Mouse (Mus musculus) olfactory bulb, adult 2 months (tissue): ENCODE measurements around the gene Tgfbr1. TPM values are rescaled to one million over a fixed set of nuclear protein-coding genes. Genes with fewer than 3 reads are reported as not detected.

Source experiments
- H3K27ac ChIP-seq: fragments of 200-500 bp; 2 replicates; pipeline ENCODE4 v1.5.1; 2012; ENCODE audit warnings: low read depth, low read length; ENCODE audit not compliant: insufficient read depth
- H3K4me1 ChIP-seq: fragments of 200-500 bp; 2 replicates; pipeline ENCODE4 v1.6.1; 2012; ENCODE audit warnings: low read length; ENCODE audit not compliant: control insufficient read depth, insufficient read depth
- H3K4me3 ChIP-seq: fragments of 200-500 bp; 2 replicates; pipeline ENCODE4 v1.5.1; 2012; ENCODE audit warnings: mild to moderate bottlenecking, low read depth, low read length, moderate library complexity; ENCODE audit not compliant: insufficient read depth
- CTCF ChIP-seq: fragments of 200-500 bp; IDR thresholded peaks from 2 replicates; pipeline ENCODE4 v1.5.1; 2012; ENCODE audit warnings: low read depth, mild to moderate bottlenecking, low read length, moderate library complexity; ENCODE audit not compliant: insufficient read depth
- POLR2A ChIP-seq: fragments of 200-500 bp; IDR thresholded peaks from 2 replicates; pipeline ENCODE4 v1.6.1; 2012; ENCODE audit warnings: mild to moderate bottlenecking, low read depth, low read length, moderate library complexity; ENCODE audit not compliant: insufficient read depth
- WGBS: fragments of 180-500 bp; shearing (Covaris S2); methylation state at CpG from one replicate; pipeline ENCODE4 v1.1.7; 2018; 5-methylcytosine and 5-hydroxymethylcytosine counted together
- polyA plus RNA-seq: library from polyadenylated mRNA; stranded (reverse); fragments of >200 nt; gene quantifications from 2 replicates; pipeline ENCODE4 v1.2.4, GENCODE M21; 2012; ENCODE audit warnings: low replicate concordance; ENCODE audit not compliant: missing spikeins, insufficient read depth, insufficient read length

Gene Tgfbr1
- polyA plus RNA-seq, 1 experiment = not detected

DNA sequence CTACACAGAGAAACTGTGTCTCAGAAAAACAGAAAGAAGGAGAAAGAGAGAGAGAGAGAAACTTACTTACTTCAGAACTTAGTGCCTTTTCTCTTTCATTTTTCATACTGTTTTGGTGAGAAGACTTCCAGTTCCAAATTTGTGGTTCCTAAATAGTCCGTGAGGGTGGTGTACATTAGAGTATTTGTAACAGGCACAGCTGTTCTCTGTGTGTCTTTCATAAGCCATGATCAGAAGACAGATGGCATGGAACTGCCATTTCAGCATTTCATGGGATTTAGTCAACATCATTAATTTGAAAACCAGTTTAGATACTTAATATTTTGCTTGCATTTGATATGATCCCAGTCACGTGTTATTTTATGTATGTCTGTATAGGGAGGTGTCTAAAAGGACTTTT lies 51.5 kb downstream of the Tgfbr1 start:
- H3K4me3 ChIP-seq = no peak overlapping the region
- no peak overlapping the region for H3K27ac ChIP-seq
- TF ChIP-seq POLR2A = no peak
- TF ChIP-seq CTCF = no peak
- 86% methylated on average over 2 of the region's 2 CpGs for WGBS
- no peaks in the 10 kb centered on the region for H3K4me1 ChIP-seq

GRCm38 (mm10) chr4:47407161-47407560 lies 54.1 kb downstream of the Tgfbr1 start:
- no peak overlapping the region for H3K27ac ChIP-seq
- 88% methylated on average over 2 of the region's 2 CpGs for WGBS
- no peak for TF ChIP-seq POLR2A
- TF ChIP-seq CTCF = no peak
- H3K4me1 ChIP-seq = no peaks in the 10 kb centered on the region
- H3K4me3 ChIP-seq = no peak overlapping the region

- WGBS = 75% methylated on average over 3 of the region's 3 CpGs
- no peak overlapping the region for H3K27ac ChIP-seq
- no peak overlapping the region for H3K4me3 ChIP-seq
- TF ChIP-seq POLR2A (no peak), CTCF (no peak)
- H3K4me1 ChIP-seq = no peaks in the 10 kb centered on the region
These were observed 64.8 kb downstream of the Tgfbr1 start for GRCm38 (mm10) chr4:47417871-47418270.

- Histone ChIP-seq H3K27ac (no peak overlapping the region), H3K4me3 (no peak overlapping the region), H3K4me1 (no peaks in the 10 kb centered on the region)
- no peak for TF ChIP-seq CTCF
- no peak for TF ChIP-seq POLR2A
- WGBS = 23% methylated on average over 9 of the region's 9 CpGs
These were observed 66.4 kb downstream of the Tgfbr1 start for GRCm38 (mm10) chr4:47419268-47419973.

DNA sequence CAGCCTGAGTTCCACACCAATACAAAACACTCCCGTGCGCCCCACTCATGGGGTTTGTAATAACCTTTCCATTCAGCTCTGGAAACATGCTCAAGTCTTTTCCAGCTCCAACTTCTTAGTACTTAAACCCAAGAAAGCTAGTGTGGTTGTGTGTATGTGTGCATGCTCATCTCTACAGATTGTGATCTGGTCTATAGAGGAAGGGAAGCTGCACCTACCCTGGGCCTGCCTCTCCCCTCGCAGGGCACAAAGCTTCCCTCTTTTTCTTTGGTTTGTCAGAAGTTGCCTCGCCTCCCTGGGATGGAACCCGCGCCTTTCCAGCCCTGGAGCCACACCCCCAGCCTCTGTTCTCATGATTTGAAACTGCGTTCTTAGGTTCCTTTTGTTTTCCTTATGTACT lies 67.2 kb downstream of the Tgfbr1 start:
- TF ChIP-seq CTCF = no peak
- TF ChIP-seq POLR2A = no peak
- no peak overlapping the region for H3K27ac ChIP-seq
- no peaks in the 10 kb centered on the region for H3K4me1 ChIP-seq
- no peak overlapping the region for H3K4me3 ChIP-seq
- WGBS = 51% methylated on average over 7 of the region's 7 CpGs

- Histone ChIP-seq H3K4me3 (no peak overlapping the region), H3K4me1 (no peaks in the 10 kb centered on the region), H3K27ac (no peak overlapping the region)
- WGBS = 68% methylated on average over 3 of the region's 3 CpGs
- no peak for TF ChIP-seq POLR2A
- no peak for TF ChIP-seq CTCF
These were observed 69.2 kb downstream of the Tgfbr1 start for GRCm38 (mm10) chr4:47422194-47422593.

DNA sequence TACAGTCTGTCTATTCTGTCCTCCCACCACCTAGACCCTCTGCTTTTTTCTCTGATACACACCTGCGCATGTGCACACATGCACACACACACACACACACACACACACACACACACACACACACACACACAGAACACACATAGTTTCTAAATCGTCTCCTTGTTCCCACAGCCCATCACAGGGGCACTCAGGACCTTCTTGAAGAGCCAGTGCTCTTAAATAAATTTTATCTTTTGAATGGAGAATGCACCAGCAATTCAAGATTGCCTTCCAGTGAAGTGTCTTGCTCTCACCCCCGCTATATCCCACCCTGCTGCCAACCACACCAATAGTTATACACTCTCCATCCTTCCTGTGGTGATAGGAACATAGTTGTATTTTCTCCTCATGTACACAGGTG lies 69.9 kb downstream of the Tgfbr1 start:
- H3K27ac ChIP-seq = no peak overlapping the region
- no peak for TF ChIP-seq POLR2A
- no peak for TF ChIP-seq CTCF
- no peak overlapping the region for H3K4me3 ChIP-seq
- no peaks in the 10 kb centered on the region for H3K4me1 ChIP-seq
- WGBS = 89% methylated on average over 3 of the region's 3 CpGs

GRCm38 (mm10) chr4:47424376-47424775 lies 71.4 kb downstream of the Tgfbr1 start:
- Histone ChIP-seq H3K4me1 (no peaks in the 10 kb centered on the region), H3K4me3 (no peak overlapping the region), H3K27ac (no peak overlapping the region)
- WGBS = 50% methylated on average over 2 of the region's 2 CpGs
- TF ChIP-seq POLR2A (no peak), CTCF (no peak)

- TF ChIP-seq POLR2A (no peak), CTCF (no peak)
- no peak overlapping the region for H3K27ac ChIP-seq
- 94% methylated on average over 16 of the region's 16 CpGs for WGBS
- no peaks in the 10 kb centered on the region for H3K4me1 ChIP-seq
- H3K4me3 ChIP-seq = no peak overlapping the region
These were observed 72.3 kb downstream of the Tgfbr1 start for GRCm38 (mm10) chr4:47425247-47425830.

- Histone ChIP-seq H3K4me1 (no peaks in the 10 kb centered on the region), H3K4me3 (no peak overlapping the region), H3K27ac (no peak overlapping the region)
- TF ChIP-seq CTCF (no peak), POLR2A (no peak)
- WGBS = 87% methylated on average over 3 of the region's 3 CpGs
These were observed 74.6 kb downstream of the Tgfbr1 start for GRCm38 (mm10) chr4:47427606-47428005.
